Mouse (Mus musculus): ENCODE results near the gene Exoc3l4. TPM values are rescaled to one million over a fixed set of nuclear protein-coding genes. Genes with fewer than 3 reads are reported as not detected.

The Exoc3l4 gene
- polyA plus RNA-seq, 1 experiment from 2014 or later, result 1.9 TPM

DNA sequence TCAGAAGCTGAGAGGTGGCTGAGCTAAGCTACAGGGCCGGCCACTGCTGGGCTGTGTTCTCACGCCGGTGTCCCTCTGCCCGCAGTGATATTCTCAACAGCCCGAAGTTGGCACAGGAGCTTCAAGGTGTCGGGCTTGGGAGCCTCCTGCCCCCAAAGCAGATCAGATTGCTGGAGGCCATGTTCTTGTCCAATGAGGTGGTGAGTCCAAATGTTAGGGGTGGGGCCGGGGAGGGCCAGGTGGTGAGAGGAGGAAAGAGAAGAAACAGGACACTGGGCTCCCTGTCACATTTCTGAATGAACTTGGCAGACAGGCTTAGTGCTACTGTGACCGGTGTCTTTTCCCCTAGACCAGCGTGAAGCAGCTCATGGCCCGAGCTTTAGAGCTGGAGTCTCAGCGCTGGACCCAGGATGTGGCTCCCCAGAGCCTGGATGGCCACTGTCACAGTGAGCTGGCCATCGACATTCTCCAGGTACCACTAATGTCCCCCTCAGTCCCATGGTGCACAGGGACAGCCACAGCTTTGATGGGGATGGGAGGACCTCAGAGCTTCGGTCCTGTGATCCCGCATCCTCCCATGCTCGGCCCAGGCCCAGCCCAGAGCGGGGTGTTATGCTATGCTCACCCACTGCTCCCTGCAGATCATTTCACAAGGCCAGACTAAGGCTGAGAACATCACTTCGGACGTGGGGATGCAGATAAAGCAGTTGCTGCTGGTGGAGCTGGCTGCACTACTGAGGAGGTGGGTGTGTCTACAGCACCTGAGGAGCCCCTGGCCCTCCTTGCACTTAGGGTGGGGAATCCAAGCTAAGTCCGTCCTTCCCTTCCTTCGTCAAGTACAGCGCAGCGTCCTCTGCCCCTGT lies 31.3 kb downstream of the Exoc3l4 start:
- WGBS, result 19% methylated on average over 22 of the region's 22 CpGs
- Histone ChIP-seq H3K4me1 (peaks cover 13% of the 10 kb centered on the region), H3K9me3 (replicated peaks) (no peaks in the 10 kb centered on the region), H3K4me2 (no peak overlapping the region), H3K9ac (replicated peaks) (no peak overlapping the region), H3K27me3 (replicated peaks) (peaks cover 92% of the 10 kb centered on the region), H3K36me3 (no peaks in the 10 kb centered on the region), H3K4me3 (replicated peaks) (no peak overlapping the region), H3K27ac (replicated peaks) (no peak overlapping the region)
- no peak for ATAC-seq (ENCODE audit: low FRiP score)

DNA sequence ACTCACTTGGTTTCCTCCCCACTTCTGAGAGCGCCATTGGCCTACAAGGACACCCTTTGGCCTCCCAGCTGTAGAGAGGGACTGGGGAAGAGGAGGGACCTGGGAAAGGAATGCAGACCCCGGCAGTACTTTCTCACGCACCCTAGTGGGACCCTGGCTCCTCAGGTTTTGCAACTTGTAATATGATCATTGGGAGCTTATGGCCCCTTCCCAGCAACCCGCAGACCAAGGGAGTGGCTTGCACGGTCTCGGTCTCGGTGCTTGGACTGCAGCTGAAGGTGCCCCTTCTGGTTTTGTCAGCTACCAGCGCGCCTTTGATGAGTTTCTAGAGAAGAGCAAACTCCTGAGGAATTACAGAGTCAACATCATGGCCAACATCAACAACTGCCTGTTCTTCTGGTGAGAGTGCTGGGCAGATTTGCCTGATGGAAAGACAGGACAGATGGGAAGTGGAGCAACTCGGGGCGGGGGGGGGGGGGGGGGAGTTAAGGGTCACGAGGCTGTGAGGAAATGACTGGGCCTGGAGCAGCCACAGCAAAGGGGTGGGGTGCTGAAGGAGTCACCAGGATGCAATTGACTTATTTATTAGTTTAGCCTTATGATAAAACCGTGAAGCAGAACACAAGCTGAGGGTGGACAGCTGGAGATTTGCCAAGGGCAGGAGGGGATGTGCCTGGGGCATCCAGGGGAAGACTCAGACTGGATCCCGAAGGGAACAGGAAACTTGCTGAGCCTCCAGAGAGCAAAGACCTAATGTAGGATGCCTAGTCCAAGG lies 32.3 kb downstream of the Exoc3l4 start:
- Histone ChIP-seq H3K36me3 (no peaks in the 10 kb centered on the region), H3K9ac (replicated peaks) (no peak overlapping the region), H3K9me3 (replicated peaks) (no peaks in the 10 kb centered on the region), H3K4me2 (no peak overlapping the region), H3K4me3 (replicated peaks) (no peak overlapping the region), H3K27ac (replicated peaks) (no peak overlapping the region), H3K4me1 (peaks cover 13% of the 10 kb centered on the region), H3K27me3 (replicated peaks) (peaks cover 90% of the 10 kb centered on the region)
- 27% methylated on average over 13 of the region's 14 CpGs for WGBS
- ATAC-seq (ENCODE audit: low FRiP score), result no peak

DNA sequence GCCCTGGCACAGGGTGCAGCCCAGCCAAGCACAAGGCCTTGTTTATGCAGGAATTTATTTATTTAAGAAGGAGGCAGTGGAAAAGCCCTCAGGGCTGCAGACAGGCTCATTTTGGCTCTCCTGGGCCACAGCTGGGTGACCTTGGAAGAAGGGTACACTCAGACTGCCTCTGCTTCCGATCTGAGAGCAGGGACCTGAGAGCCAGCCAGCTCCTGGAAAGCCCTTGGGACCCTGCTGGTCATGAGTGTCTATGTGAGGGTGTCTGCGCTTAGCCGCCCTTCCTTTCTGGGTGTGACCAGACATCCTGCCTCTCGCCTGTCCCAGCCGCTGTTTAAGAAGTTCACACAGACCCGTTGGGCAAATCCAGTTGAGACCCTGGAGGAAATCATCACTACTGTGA lies 33.5 kb downstream of the Exoc3l4 start:
- Histone ChIP-seq H3K27me3 (replicated peaks) (peaks cover 82% of the 10 kb centered on the region), H3K9ac (replicated peaks) (no peak overlapping the region), H3K27ac (replicated peaks) (no peak overlapping the region), H3K9me3 (replicated peaks) (no peaks in the 10 kb centered on the region), H3K4me1 (peaks cover 12% of the 10 kb centered on the region), H3K36me3 (no peaks in the 10 kb centered on the region), H3K4me3 (replicated peaks) (no peak overlapping the region), H3K4me2 (no peak overlapping the region)
- WGBS, result 40% methylated on average over 6 of the region's 6 CpGs
- ATAC-seq (ENCODE audit: low FRiP score), result no peak

DNA sequence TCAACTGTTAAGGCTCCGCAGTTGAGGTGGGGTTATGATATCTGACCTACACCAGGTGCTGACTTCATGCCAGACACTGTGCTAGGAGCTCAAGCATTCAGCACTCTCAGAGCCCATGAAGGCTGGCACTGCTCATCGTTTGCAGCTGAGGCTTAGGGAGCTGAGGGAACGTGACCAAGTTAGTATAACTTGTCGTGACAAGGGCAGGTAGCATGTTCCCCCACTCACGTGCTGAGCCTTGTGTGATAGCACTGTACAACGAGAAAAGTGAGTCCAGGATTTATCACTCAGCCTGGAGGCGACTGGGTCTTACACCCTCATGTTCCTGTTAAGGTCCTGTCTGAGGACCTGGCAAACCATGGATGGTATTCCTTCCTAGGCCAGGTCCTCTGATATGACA lies 34.7 kb downstream of the Exoc3l4 start:
- Histone ChIP-seq H3K9ac (replicated peaks) (no peak overlapping the region), H3K4me3 (replicated peaks) (no peak overlapping the region), H3K4me1 (0 out of 2 replicates have a peak, but pooled peaks cover under 1% of the 10 kb centered on the region), H3K4me2 (no peak overlapping the region), H3K36me3 (no peaks in the 10 kb centered on the region), H3K27me3 (replicated peaks) (peaks cover 78% of the 10 kb centered on the region), H3K27ac (replicated peaks) (no peak overlapping the region), H3K9me3 (replicated peaks) (no peaks in the 10 kb centered on the region)
- WGBS, result 84% methylated on average over 7 of the region's 7 CpGs
- no peak for ATAC-seq (ENCODE audit: low FRiP score)

DNA sequence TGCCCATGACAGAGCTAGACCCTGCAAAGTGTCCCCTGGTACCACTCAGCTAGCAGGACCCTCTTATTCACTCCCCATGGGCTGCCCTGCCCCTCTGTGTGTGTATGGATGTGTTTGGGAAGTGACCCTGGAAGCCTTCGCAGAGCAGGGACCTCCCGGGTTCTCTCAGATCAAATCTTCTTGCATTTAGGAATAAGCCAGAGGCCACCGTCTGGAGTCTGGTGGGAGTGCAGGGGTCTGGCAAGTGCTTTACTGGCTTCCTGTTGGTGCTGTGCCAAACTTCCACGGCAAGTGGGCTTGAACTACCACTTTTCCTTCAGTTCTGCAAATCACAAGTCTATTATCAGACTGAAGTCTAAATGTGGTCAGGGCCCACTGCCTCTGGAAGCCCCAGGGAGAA lies 37.2 kb downstream of the Exoc3l4 start:
- Histone ChIP-seq H3K27ac (replicated peaks) (no peak overlapping the region), H3K27me3 (replicated peaks) (peaks cover 69% of the 10 kb centered on the region), H3K9ac (replicated peaks) (no peak overlapping the region), H3K4me1 (no peaks in the 10 kb centered on the region), H3K9me3 (replicated peaks) (no peaks in the 10 kb centered on the region), H3K36me3 (no peaks in the 10 kb centered on the region), H3K4me2 (no peak overlapping the region), H3K4me3 (replicated peaks) (no peak overlapping the region)
- 35% methylated on average over 4 of the region's 4 CpGs for WGBS
- no peak for ATAC-seq (ENCODE audit: low FRiP score)

DNA sequence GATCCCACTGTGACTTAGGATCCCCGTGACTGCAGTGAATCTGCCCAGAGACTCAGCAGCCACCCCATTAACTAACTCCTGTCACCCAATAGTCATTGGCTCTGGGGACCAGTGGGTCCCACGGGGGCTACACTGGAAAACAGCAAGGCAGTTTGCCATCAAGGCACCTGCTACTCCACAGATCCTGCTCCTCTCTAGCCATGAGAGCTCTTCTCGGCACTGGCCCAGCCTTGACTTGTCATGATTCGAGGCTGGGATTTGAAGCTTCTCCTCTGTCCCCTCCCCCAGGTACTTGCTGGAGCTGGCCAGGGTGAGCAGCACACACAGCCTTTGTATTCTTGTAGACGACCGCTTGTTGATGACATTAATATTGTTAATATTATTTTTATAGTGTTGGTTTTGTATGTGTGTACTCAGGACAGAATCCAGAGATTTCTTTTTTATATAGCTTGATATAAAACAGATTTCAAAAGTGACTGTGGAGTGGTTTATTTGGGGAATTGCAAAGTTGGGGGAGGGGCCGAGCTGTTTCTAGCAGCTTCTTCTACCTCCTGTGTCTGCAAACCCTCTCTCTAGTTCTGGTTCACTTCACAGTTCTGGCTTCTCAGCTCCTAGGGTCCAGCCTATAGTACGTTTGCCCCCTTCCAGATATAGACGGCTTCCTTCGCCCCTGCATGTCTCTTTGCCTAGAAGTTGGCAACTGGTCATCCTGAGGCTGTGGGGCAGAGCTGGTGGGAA lies 37.9 kb downstream of the Exoc3l4 start:
- Histone ChIP-seq H3K4me2 (no peak overlapping the region), H3K36me3 (no peaks in the 10 kb centered on the region), H3K9me3 (replicated peaks) (no peaks in the 10 kb centered on the region), H3K4me3 (replicated peaks) (no peak overlapping the region), H3K27ac (replicated peaks) (no peak overlapping the region), H3K4me1 (no peaks in the 10 kb centered on the region), H3K27me3 (replicated peaks) (peaks cover 63% of the 10 kb centered on the region), H3K9ac (replicated peaks) (no peak overlapping the region)
- ATAC-seq (ENCODE audit: low FRiP score), result no peak
- WGBS, result 68% methylated on average over 10 of the region's 10 CpGs

DNA sequence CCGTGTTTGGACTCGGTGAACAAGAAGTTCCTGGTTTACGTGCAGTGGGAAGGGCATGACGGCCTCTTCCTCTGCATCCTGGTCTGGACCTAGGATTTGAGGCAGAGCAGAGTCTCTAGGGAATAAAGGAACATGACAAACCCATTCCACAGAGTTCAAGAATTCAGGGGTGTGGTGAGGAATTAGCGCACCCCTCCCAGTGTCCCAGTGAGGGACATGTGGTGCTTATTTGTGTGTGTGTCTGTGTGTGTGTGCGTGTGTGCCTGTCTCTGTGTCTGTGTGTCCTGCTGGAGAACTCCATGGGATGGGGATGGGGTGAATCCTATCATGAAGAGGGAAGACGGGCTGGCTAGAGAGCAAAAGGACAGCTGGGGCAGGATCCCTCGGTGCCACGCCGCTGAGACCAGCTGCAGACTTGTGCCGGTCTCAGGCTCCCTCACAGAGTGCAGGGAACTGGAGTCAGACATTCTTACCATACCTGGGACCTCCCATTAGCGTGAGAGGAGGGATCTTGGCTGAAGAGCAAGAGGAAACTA lies 38.6 kb downstream of the Exoc3l4 start:
- Histone ChIP-seq H3K27me3 (replicated peaks) (peaks cover 62% of the 10 kb centered on the region), H3K36me3 (no peaks in the 10 kb centered on the region), H3K27ac (replicated peaks) (no peak overlapping the region), H3K9ac (replicated peaks) (no peak overlapping the region), H3K4me3 (replicated peaks) (no peak overlapping the region), H3K4me1 (no peaks in the 10 kb centered on the region), H3K4me2 (no peak overlapping the region), H3K9me3 (replicated peaks) (no peaks in the 10 kb centered on the region)
- no peak for ATAC-seq (ENCODE audit: low FRiP score)
- WGBS, result 75% methylated on average over 12 of the region's 12 CpGs

DNA sequence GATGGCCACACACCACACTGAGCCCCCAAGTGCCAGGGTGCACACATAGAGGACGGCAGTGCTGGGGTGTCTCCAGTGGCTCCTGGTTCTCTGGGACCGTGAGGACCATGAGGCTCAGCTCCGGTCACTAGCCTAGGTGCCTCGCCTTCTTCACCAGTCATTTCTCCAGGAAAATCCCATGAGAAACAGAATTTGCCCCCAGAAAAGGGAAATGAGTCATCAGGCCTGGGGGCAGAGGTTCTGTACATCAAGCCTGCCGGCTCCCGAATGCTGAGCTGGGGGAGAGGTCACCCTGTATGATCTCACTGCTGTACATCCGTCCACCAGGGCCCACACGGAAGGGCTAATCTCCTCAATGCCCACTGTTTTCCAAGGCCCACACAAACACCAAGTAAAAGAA lies 39.0 kb downstream of the Exoc3l4 start:
- 71% methylated on average over 8 of the region's 8 CpGs for WGBS
- Histone ChIP-seq H3K27me3 (replicated peaks) (peaks cover 59% of the 10 kb centered on the region), H3K27ac (replicated peaks) (no peak overlapping the region), H3K4me1 (no peaks in the 10 kb centered on the region), H3K4me3 (replicated peaks) (no peak overlapping the region), H3K9me3 (replicated peaks) (no peaks in the 10 kb centered on the region), H3K4me2 (no peak overlapping the region), H3K9ac (replicated peaks) (no peak overlapping the region), H3K36me3 (no peaks in the 10 kb centered on the region)
- ATAC-seq (ENCODE audit: low FRiP score), result no peak

DNA sequence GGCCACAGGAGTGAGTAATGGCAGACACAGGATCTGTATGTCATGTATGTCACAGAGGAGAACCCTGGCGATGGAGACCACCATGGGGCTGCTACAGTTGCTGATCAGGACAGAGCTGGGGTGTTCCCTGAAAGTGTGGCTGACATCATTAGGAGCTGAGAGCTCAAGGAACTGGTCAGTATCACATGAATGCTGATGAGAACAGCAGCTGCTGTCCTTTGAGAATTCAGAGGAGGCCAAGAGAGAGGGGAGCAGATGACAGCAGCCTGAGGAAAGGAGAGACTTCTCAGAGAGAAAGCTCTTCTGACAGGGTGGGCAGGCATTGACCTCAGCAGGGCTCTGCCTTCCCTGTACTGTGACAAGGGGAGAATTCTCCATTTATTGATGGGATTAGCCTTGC lies 40.9 kb downstream of the Exoc3l4 start:
- H3K9ac ChIP-seq (replicated peaks), result no peak overlapping the region
- no peaks in the 10 kb centered on the region for H3K4me1 ChIP-seq
- H3K9me3 ChIP-seq (replicated peaks), result no peaks in the 10 kb centered on the region
- H3K4me3 ChIP-seq (replicated peaks), result no peak overlapping the region
- peaks cover 43% of the 10 kb centered on the region for H3K27me3 ChIP-seq (replicated peaks)
- no peak overlapping the region for H3K4me2 ChIP-seq
- no peaks in the 10 kb centered on the region for H3K36me3 ChIP-seq
- ATAC-seq (ENCODE audit: low FRiP score), result no peak
- WGBS, result 80% methylated on average over 1 of the region's 1 CpGs
- H3K27ac ChIP-seq (replicated peaks), result no peak overlapping the region

DNA sequence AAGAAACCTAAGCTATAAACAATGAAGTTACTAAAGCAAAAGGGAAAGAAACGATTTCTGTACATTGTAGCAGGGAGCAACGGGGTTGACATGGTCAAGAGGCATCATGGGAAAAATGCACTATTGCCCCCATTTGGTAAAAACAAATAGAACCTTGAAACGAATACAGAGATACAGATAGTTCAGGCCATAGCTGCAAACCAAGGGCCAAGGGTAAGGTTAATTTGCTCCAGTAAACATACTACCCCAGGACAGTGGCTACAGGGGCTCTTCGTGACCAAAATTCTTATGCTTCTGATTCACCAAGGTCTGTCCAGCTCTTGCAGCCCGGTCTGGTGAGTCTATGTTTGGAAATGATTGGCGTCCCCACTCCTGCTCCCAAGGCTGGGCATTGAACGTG lies 46.8 kb downstream of the Exoc3l4 start:
- 88% methylated on average over 7 of the region's 7 CpGs for WGBS
- Histone ChIP-seq H3K9me3 (replicated peaks) (no peaks in the 10 kb centered on the region), H3K27me3 (replicated peaks) (peaks cover 11% of the 10 kb centered on the region), H3K27ac (replicated peaks) (no peak overlapping the region), H3K9ac (replicated peaks) (no peak overlapping the region), H3K4me2 (no peak overlapping the region), H3K4me1 (no peaks in the 10 kb centered on the region), H3K4me3 (replicated peaks) (no peak overlapping the region), H3K36me3 (no peaks in the 10 kb centered on the region)
- ATAC-seq (ENCODE audit: low FRiP score), result no peak

DNA sequence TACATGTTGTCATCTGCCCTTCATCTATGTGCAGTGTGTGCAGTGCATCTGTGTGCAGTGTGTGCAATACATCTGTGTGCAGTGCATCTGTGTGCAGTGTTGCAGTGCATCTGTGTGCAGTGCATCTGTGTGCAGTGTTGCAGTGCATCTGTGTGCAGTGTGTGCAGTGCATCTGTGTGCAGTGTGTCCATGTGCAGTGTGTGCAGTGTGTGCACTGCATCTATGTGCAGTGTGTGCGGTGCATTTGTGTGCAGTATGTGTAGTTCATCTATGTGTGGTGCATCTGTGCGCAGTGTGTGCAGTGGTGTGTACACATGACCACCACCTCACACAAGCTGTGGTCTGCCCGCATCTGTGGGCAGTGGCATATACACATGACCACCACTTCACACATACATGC lies 49.6 kb downstream of the Exoc3l4 start:
- Histone ChIP-seq H3K27ac (replicated peaks) (no peak overlapping the region), H3K9me3 (replicated peaks) (no peaks in the 10 kb centered on the region), H3K4me3 (replicated peaks) (no peak overlapping the region), H3K27me3 (replicated peaks) (peaks cover 4% of the 10 kb centered on the region), H3K9ac (replicated peaks) (no peak overlapping the region), H3K4me2 (no peak overlapping the region), H3K4me1 (0 out of 2 replicates have a peak, but pooled peaks cover 4% of the 10 kb centered on the region), H3K36me3 (no peaks in the 10 kb centered on the region)
- no peak for ATAC-seq (ENCODE audit: low FRiP score)
- WGBS, result 97% methylated on average over 3 of the region's 3 CpGs

Data from neural tube, embryonic 15.5 days (tissue).